Mouse (Mus musculus) midbrain, embryonic 15.5 days (tissue): Measurements from ENCODE around the gene Fam20a. TPM values are rescaled to one million over a fixed set of nuclear protein-coding genes. Genes with fewer than 3 reads are reported as not detected.

Experiments used
- ATAC-seq: fragments of 200-750 bp; cut with Nextera tagmentation; replicated peaks from 2 replicates; pipeline ENCODE4 v1.8.0; 2017; ENCODE audit warnings: moderate TSS enrichment
- H3K27ac ChIP-seq: fragments of 300-500 bp; sonication (generic); 2 replicates; pipeline ENCODE4 v1.5.1; 2015; ENCODE audit warnings: mild to moderate bottlenecking, inconsistent platforms
- H3K27me3 ChIP-seq: fragments of 300-500 bp; sonication (generic); replicated peaks from 2 replicates; pipeline ENCODE4 v1.6.1; 2015; ENCODE audit warnings: inconsistent platforms
- H3K36me3 ChIP-seq: fragments of 300-500 bp; sonication (generic); replicated peaks from 2 replicates; pipeline ENCODE4 v1.6.1; 2015; ENCODE audit warnings: inconsistent platforms
- H3K4me1 ChIP-seq: fragments of 300-500 bp; sonication (generic); 2 replicates; pipeline ENCODE4 v1.6.1; 2015; ENCODE audit warnings: inconsistent platforms
- H3K4me2 ChIP-seq: fragments of 300-500 bp; sonication (generic); 2 replicates; pipeline ENCODE4 v1.6.1; 2015; ENCODE audit warnings: inconsistent platforms, mild to moderate bottlenecking, moderate library complexity
- H3K4me3 ChIP-seq: fragments of 300-500 bp; sonication (generic); 2 replicates; pipeline ENCODE4 v1.5.1; 2015; ENCODE audit warnings: mild to moderate bottlenecking, inconsistent platforms
- H3K9ac ChIP-seq: fragments of 300-500 bp; sonication (generic); 2 replicates; pipeline ENCODE4 v1.6.1; 2015; ENCODE audit warnings: mild to moderate bottlenecking, inconsistent platforms
- H3K9me3 ChIP-seq: fragments of 300-500 bp; sonication (generic); 2 replicates; pipeline ENCODE4 v1.6.1; 2016; ENCODE audit warnings: inconsistent platforms
- WGBS: fragments of 180-500 bp; shearing (Covaris S2); methylation state at CpG from one replicate; pipeline ENCODE4 v1.1.7; 2015; ENCODE audit warnings: mixed read lengths; 5-methylcytosine and 5-hydroxymethylcytosine counted together
- polyA plus RNA-seq: library from polyadenylated mRNA; unstranded; fragments of >200 nt; fragmentation: Nextera tagmentation; extraction: Ambion mirVana; gene quantifications from 2 replicates; pipeline ENCODE4 v1.2.1, GENCODE M21; 2015

The Fam20a gene
- polyA plus RNA-seq, 1 experiment from 2014 or later, result 4.1 TPM

DNA sequence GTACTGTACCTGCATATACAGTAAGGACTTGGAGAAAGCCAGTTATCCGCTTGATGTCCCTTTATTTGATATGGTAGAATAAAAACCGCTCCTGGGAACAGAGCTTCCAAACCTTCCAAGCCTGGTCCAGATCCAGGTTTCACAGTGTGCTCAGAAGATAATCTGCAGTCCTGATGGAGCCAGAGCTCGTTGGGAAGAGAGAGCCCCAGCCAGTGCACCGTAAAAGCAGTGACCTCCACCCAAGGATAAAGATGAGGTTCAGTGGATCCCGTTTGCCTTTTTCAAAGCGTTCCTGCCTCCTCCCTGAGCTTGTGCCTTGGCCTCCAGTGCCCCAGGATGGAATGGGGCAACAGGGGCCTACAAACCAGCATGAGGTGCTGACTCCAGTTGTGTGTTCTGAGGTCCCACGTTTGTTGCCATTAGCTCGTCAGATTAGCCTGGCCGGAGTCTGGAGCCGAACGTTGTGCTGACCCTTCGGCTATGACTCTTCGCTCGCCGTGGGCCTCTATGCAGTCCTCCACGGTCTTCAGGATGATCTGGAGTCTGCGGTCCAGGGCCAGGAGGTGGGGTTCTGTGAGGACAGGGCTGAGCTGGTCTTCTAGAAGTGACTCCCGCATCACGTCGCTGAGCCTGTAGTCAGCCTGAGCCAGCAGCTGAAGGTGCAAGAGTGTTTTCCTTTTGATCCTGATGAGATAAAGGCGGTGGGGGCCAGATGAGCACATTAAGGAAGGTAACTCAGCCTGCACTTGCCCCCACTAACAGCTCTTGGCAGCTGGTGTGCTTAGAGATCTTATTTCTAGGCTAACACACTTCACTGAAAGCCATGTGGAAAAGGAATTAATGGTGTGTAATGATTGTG is 49.0 kb downstream of the Fam20a start:
- peaks cover 8% of the 10 kb centered on the region; the same call in 1 of the 2 replicates for H3K36me3 ChIP-seq
- H3K27me3 ChIP-seq, result no peaks in the 10 kb centered on the region
- H3K4me3 ChIP-seq, result no peak overlapping the region
- WGBS, result 72% methylated on average over 21 of the region's 21 CpGs
- no peak overlapping the region for H3K27ac ChIP-seq
- ATAC-seq, result no peak
- H3K9ac ChIP-seq, result no peak overlapping the region
- H3K9me3 ChIP-seq, result no peaks in the 10 kb centered on the region
- no peak overlapping the region for H3K4me2 ChIP-seq
- H3K4me1 ChIP-seq, result no peaks in the 10 kb centered on the region

- H3K9ac ChIP-seq, result no peak overlapping the region
- no peaks in the 10 kb centered on the region for H3K4me1 ChIP-seq
- H3K36me3 ChIP-seq, result peaks cover 15% of the 10 kb centered on the region
- H3K4me2 ChIP-seq, result no peak overlapping the region
- no peak overlapping the region for H3K4me3 ChIP-seq
- H3K27me3 ChIP-seq, result no peaks in the 10 kb centered on the region
- H3K9me3 ChIP-seq, result no peaks in the 10 kb centered on the region
- no peak for ATAC-seq
- 90% methylated on average over 8 of the region's 8 CpGs for whole genome bisulfite sequencing
- no peak overlapping the region for H3K27ac ChIP-seq
Observed at GRCm38 (mm10) chr11:109672396-109672795, 49.7 kb downstream of the Fam20a start.

- Histone ChIP-seq H3K27ac (no peak overlapping the region), H3K9ac (no peak overlapping the region), H3K4me3 (no peak overlapping the region), H3K4me1 (no peaks in the 10 kb centered on the region), H3K27me3 (no peaks in the 10 kb centered on the region), H3K36me3 (peaks cover 19% of the 10 kb centered on the region), H3K9me3 (no peaks in the 10 kb centered on the region), H3K4me2 (no peak overlapping the region)
- ATAC-seq, result no peak
- 87% methylated on average over 5 of the region's 5 CpGs for WGBS
Observed at GRCm38 (mm10) chr11:109672021-109672324, 50.1 kb downstream of the Fam20a start.

DNA sequence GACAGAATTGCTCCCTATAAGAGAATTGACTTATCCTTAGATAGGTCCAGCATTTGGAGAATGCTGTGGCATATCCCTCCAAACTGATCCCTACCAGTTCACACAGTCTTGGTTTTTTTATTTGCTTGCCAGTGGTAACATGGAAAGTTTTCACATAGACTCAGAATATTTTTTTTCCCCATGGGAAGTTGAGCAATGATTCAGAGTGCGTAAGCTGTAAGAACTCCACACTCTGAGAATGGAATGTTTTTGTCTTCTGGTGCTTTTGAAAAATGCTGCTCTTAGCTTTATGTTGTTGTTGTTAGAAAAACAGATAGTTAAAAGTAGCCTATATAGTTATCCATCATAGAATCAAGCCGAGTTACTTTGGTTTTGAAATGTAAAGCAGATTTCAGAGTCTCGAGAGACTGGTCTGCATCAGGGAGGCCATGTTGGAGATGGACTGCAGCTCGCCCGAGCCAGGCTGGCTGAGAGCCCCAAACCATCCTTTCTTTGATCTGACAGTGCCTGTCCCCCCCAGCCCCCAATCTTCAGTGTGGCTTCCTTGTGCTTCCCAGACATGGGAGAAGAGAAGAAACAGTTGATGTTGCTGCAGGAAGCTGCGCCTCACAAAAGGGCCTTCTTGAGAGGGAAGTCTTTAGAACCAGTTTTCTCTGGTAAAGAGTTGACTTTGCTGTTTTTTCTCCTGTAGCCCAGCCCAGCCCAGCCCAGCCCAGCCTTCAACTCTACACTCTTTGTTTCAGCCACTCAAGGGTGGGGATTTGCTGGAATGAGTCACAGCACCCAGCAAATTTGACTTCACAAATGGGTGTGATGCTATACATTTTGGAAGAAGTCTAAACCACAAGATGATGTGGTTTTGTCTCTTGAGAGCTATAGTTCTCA is 50.7 kb downstream of the Fam20a start:
- no peak overlapping the region for H3K27ac ChIP-seq
- H3K4me1 ChIP-seq, result no peaks in the 10 kb centered on the region
- no peaks in the 10 kb centered on the region for H3K9me3 ChIP-seq
- ATAC-seq, result no peak
- H3K27me3 ChIP-seq, result no peaks in the 10 kb centered on the region
- WGBS, result 80% methylated on average over 6 of the region's 6 CpGs
- H3K4me3 ChIP-seq, result no peak overlapping the region
- peaks cover 25% of the 10 kb centered on the region for H3K36me3 ChIP-seq
- H3K9ac ChIP-seq, result no peak overlapping the region
- H3K4me2 ChIP-seq, result no peak overlapping the region

- no peak overlapping the region for H3K4me2 ChIP-seq
- no peaks in the 10 kb centered on the region for H3K27me3 ChIP-seq
- H3K9ac ChIP-seq, result no peak overlapping the region
- 63% methylated on average over 14 of the region's 14 CpGs for whole genome bisulfite sequencing
- no peaks in the 10 kb centered on the region for H3K4me1 ChIP-seq
- peak; percentile 66 for ATAC-seq
- peaks cover 36% of the 10 kb centered on the region for H3K36me3 ChIP-seq
- no peaks in the 10 kb centered on the region for H3K9me3 ChIP-seq
- no peak overlapping the region for H3K4me3 ChIP-seq
- H3K27ac ChIP-seq, result no peak overlapping the region
Observed at GRCm38 (mm10) chr11:109670026-109670916, 51.8 kb downstream of the Fam20a start.

- 91% methylated on average over 8 of the region's 8 CpGs for WGBS
Observed at GRCm38 (mm10) chr11:109669149-109669708, 52.9 kb downstream of the Fam20a start.

DNA sequence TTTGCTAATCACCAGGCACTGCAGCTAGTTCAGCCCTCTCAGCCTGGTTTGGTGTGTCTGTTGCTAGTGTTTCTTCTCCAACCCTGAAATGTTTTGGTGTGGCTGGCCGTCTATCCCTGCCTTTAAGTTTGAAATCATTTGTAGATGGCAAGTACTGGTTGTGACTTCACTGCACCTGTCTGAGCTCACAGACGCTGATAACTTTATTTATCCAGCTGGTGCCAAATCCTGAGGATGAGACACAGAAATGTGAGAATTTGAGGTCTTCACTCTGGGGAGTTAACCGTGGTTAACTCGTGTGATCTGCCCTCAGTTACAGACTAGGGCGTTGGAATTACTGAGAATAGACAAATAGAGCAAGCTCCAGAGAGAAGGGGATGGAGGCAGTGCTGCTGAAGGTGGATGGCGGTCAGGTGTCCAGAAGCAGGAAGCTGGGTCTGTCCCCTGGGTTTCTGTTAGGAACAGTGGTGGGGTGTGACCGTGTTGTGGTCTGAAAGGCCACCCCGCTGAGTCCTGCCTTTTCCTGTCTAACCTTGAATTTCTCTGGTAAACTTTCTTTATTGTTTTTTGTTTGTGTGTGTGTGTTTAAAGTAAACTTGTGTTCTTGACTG is 53.9 kb downstream of the Fam20a start:
- Histone ChIP-seq H3K4me1 (no peaks in the 10 kb centered on the region), H3K27ac (no peak overlapping the region), H3K9me3 (no peaks in the 10 kb centered on the region), H3K4me3 (no peak overlapping the region), H3K36me3 (peaks cover 54% of the 10 kb centered on the region), H3K9ac (no peak overlapping the region), H3K4me2 (no peak overlapping the region), H3K27me3 (no peaks in the 10 kb centered on the region)
- WGBS, result 91% methylated on average over 8 of the region's 8 CpGs
- no peak for ATAC-seq

More at GRCm38 (mm10) chr11:109669149-109669708, 52.9 kb downstream of the Fam20a start:
- Histone ChIP-seq H3K9ac (no peak overlapping the region), H3K4me3 (no peak overlapping the region), H3K9me3 (no peaks in the 10 kb centered on the region), H3K27ac (no peak overlapping the region), H3K36me3 (peaks cover 45% of the 10 kb centered on the region), H3K27me3 (no peaks in the 10 kb centered on the region), H3K4me1 (no peaks in the 10 kb centered on the region), H3K4me2 (no peak overlapping the region)
- no peak for ATAC-seq

- H3K9me3 ChIP-seq, result no peaks in the 10 kb centered on the region
- no peak overlapping the region for H3K9ac ChIP-seq
- no peak overlapping the region for H3K4me3 ChIP-seq
- no peaks in the 10 kb centered on the region for H3K4me1 ChIP-seq
- H3K27ac ChIP-seq, result no peak overlapping the region
- H3K4me2 ChIP-seq, result no peak overlapping the region
- no peaks in the 10 kb centered on the region for H3K27me3 ChIP-seq
- WGBS, result 91% methylated on average over 19 of the region's 19 CpGs
- peaks cover 61% of the 10 kb centered on the region for H3K36me3 ChIP-seq
- no peak for ATAC-seq
Observed at GRCm38 (mm10) chr11:109667371-109667770, 54.7 kb downstream of the Fam20a start.

- Histone ChIP-seq H3K9ac (no peak overlapping the region), H3K27ac (no peak overlapping the region), H3K36me3 (peaks cover 66% of the 10 kb centered on the region), H3K4me3 (no peak overlapping the region), H3K4me2 (no peak overlapping the region), H3K27me3 (no peaks in the 10 kb centered on the region), H3K4me1 (no peaks in the 10 kb centered on the region), H3K9me3 (no peaks in the 10 kb centered on the region)
- 94% methylated on average over 13 of the region's 13 CpGs for WGBS
- ATAC-seq, result no peak
Observed at GRCm38 (mm10) chr11:109666411-109666810, 55.7 kb downstream of the Fam20a start.

- WGBS, result 86% methylated on average over 6 of the region's 6 CpGs
- no peak overlapping the region for H3K4me2 ChIP-seq
- ATAC-seq, result no peak
Observed at GRCm38 (mm10) chr11:109665424-109665823, 56.7 kb downstream of the Fam20a start.

DNA sequence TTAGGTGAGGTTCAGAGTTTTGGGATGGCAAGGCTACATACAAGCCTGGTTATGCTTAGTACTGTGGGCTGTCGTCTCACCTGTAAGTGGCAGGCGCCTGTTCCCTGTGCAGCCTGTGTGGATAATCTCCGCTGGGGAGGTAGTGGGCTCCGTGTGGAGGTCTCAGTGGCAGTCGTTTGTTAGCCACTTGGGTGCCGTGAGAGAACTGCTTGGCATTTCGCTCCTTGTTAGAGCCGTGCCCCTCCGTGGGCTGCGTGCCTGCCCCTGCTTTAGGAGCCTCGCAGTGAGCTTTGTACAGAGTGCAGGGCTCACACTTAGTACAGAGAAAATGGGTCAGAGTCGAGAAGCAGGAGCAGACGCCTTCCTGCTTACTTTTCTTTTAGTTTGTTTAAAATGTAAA is 57.8 kb downstream of the Fam20a start:
- Histone ChIP-seq H3K4me3 (no peak overlapping the region), H3K4me2 (no peak overlapping the region), H3K9me3 (no peaks in the 10 kb centered on the region), H3K27ac (no peak overlapping the region), H3K4me1 (no peaks in the 10 kb centered on the region), H3K9ac (no peak overlapping the region), H3K27me3 (no peaks in the 10 kb centered on the region), H3K36me3 (peaks cover 79% of the 10 kb centered on the region)
- WGBS, result 92% methylated on average over 13 of the region's 13 CpGs
- no peak for ATAC-seq

More at GRCm38 (mm10) chr11:109665424-109665823, 56.7 kb downstream of the Fam20a start:
- Histone ChIP-seq H3K9ac (no peak overlapping the region), H3K9me3 (no peaks in the 10 kb centered on the region), H3K27ac (no peak overlapping the region), H3K4me1 (no peaks in the 10 kb centered on the region), H3K27me3 (no peaks in the 10 kb centered on the region), H3K36me3 (peaks cover 75% of the 10 kb centered on the region), H3K4me3 (no peak overlapping the region)
